Mouse (Mus musculus) large intestine, adult 2 months (tissue): Measurements from ENCODE around the gene Aldh3b1. TPM values are rescaled to one million over a fixed set of nuclear protein-coding genes. Genes with fewer than 3 reads are reported as not detected.
A peak's percentile ranks its signal among the peaks of the same experiment; 100 is the strongest.

ENCODE experiments used
- DNase-seq: peaks from one replicate; pipeline ENCODE4 v3.0.0-alpha.2; 2012; ENCODE audit warnings: low read depth, low spot score
- WGBS: fragments of 180-500 bp; shearing (Covaris S2); methylation state at CpG from one replicate; pipeline ENCODE4 v1.1.7; 2018; 5-methylcytosine and 5-hydroxymethylcytosine counted together
- polyA plus RNA-seq: library from polyadenylated mRNA; depleted of rRNA; stranded (reverse); fragments of >200 nt; gene quantifications from 2 replicates; pipeline ENCODE4 v1.2.3, GENCODE M21; 2012

Aldh3b1 gene
- polyA plus RNA-seq, 1 experiment = 21.4 TPM

GRCm38 (mm10) chr19:3916727-3917126, 12.9 kb downstream of the Aldh3b1 start:
- 69% methylated on average over 11 of the region's 11 CpGs for WGBS
- no peak for DNase-seq

- 89% methylated on average over 5 of the region's 5 CpGs for WGBS
- DNase-seq = no peak
Measured at GRCm38 (mm10) chr19:3914535-3914934, 15.1 kb downstream of the Aldh3b1 start.

GRCm38 (mm10) chr19:3913692-3914091, 15.9 kb downstream of the Aldh3b1 start:
- no peak for DNase-seq
- 81% methylated on average over 8 of the region's 8 CpGs for WGBS

GRCm38 (mm10) chr19:3912337-3913204, 17.0 kb downstream of the Aldh3b1 start, which contains the start of gene Ndufs8:
TSS of gene Ndufs8 (minus strand) at chr19:3912774.
- WGBS = under 1% methylated on average over 43 of the region's 43 CpGs
- peak; percentile 99 for DNase-seq

GRCm38 (mm10) chr19:3910206-3910605, 19.4 kb downstream of the Aldh3b1 start:
- no peak for DNase-seq
- WGBS = 71% methylated on average over 5 of the region's 5 CpGs

- no peak for DNase-seq
- 60% methylated on average over 8 of the region's 8 CpGs for WGBS
Measured at GRCm38 (mm10) chr19:3907876-3908660, 21.5 kb downstream of the Aldh3b1 start.

GRCm38 (mm10) chr19:3906795-3907786, 22.5 kb downstream of the Aldh3b1 start, which contains the start of gene Tcirg1:
TSS of gene Tcirg1 (minus strand) at chr19:3907133.
- DNase-seq = peak; percentile 64
- 3% methylated on average over 36 of the region's 36 CpGs for WGBS

- WGBS = under 1% methylated on average over 10 of the region's 10 CpGs
- no peak for DNase-seq
Measured at GRCm38 (mm10) chr19:3906326-3906725, 23.3 kb downstream of the Aldh3b1 start.

- 6% methylated on average over 6 of the region's 6 CpGs for WGBS
- DNase-seq = no peak
Measured at GRCm38 (mm10) chr19:3905261-3905969, 24.2 kb downstream of the Aldh3b1 start.

GRCm38 (mm10) chr19:3904363-3904675, 25.3 kb downstream of the Aldh3b1 start:
- 82% methylated on average over 10 of the region's 10 CpGs for WGBS
- no peak for DNase-seq

GRCm38 (mm10) chr19:3903648-3904362, 25.8 kb downstream of the Aldh3b1 start:
- WGBS = 87% methylated on average over 25 of the region's 25 CpGs
- DNase-seq = no peak

- no peak for DNase-seq
- 87% methylated on average over 12 of the region's 12 CpGs for WGBS
Measured at GRCm38 (mm10) chr19:3902966-3903365, 26.6 kb downstream of the Aldh3b1 start.

GRCm38 (mm10) chr19:3899618-3900017, 30.0 kb downstream of the Aldh3b1 start:
- 89% methylated on average over 4 of the region's 4 CpGs for WGBS
- DNase-seq = no peak

GRCm38 (mm10) chr19:3898952-3899351, 30.7 kb downstream of the Aldh3b1 start:
- 88% methylated on average over 7 of the region's 7 CpGs for WGBS
- DNase-seq = no peak

- no peak for DNase-seq
- 91% methylated on average over 5 of the region's 5 CpGs for WGBS
Measured at GRCm38 (mm10) chr19:3897557-3897956, 32.1 kb downstream of the Aldh3b1 start.

GRCm38 (mm10) chr19:3896208-3896607, 33.4 kb downstream of the Aldh3b1 start:
- WGBS = 94% methylated on average over 10 of the region's 10 CpGs
- DNase-seq = no peak

- WGBS = 36% methylated on average over 3 of the region's 3 CpGs
- DNase-seq = no peak
Measured at GRCm38 (mm10) chr19:3895171-3895631, 34.4 kb downstream of the Aldh3b1 start.

- DNase-seq = no peak
- whole genome bisulfite sequencing = 88% methylated on average over 2 of the region's 2 CpGs
Measured at GRCm38 (mm10) chr19:3894294-3894693, 35.3 kb downstream of the Aldh3b1 start.
